Mouse (Mus musculus): Measurements from ENCODE around the gene Srrm2. TPM values are rescaled to one million over a fixed set of nuclear protein-coding genes. Genes with fewer than 3 reads are reported as not detected.
"Not testable (repeated sequence)": the region's sequence is repeated elsewhere in the genome, so short reads cannot be mapped to it uniquely, and the experiment has no call there.

Srrm2 gene
- polyA plus RNA-seq, 2 experiments: 107 to 136 TPM

DNA sequence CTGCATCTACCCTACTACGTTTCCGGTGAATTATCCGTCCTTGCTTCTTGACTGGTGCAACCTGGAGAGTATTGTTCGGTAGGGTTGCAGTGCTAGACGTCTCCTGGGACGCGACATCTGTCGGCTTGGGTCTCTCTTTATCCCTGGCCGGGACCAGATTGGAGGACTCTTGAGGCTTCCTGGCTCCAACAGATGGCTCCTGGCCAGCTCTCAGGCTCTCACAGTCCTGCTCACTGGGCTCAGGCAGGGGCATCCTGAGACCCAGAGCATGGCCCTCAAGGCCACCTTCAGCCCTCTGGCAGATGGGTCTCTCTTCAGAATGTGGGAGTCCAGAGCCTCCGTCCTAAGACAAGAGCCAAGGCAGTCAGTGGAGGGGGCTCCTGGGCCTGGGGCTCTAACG lies 27.4 kb upstream of the Srrm2 start:
- Histone ChIP-seq H3K27me3 (ENCODE audit: control insufficient read depth, insufficient read depth, low read length) (no peaks in the 10 kb centered on the region), H3K36me3 (replicated peaks; ENCODE audit: control insufficient read depth, insufficient read depth, low read depth) (no peaks in the 10 kb centered on the region), H3K9ac (replicated peaks) (no peak overlapping the region), H3K4me3 (ENCODE audit: insufficient read depth in 1 of 2, low read depth in 2 of 2, low read length in 2 of 2) (no peak overlapping the region), H3K9me3 (ENCODE audit: control insufficient read depth, low read length) (no peaks in the 10 kb centered on the region), H3K27ac (no peak overlapping the region), H3K4me2 (ENCODE audit: low read depth) (no peak overlapping the region), H3K4me1 (replicated peaks; ENCODE audit: control insufficient read depth in 2 of 2, insufficient read depth in 2 of 2, low read length in 1 of 2) (peaks cover 0 to 3% of the 10 kb centered on the region in 2 experiments; a peak in 1 of 4 replicates)
- DNase-seq (ENCODE audit: low read depth in 3 of 3, low spot score in 3 of 3) (no peak), ATAC-seq (ENCODE audit: insufficient read depth) (no peak)
- WGBS (ENCODE audit: insufficient replicate concordance): 75% methylated on average over 11 of the region's 11 CpGs
- TF ChIP-seq EP300 (IDR thresholded peaks at IDR 0.05; ENCODE audit: low read depth): no peak
- TF ChIP-seq CTCF (IDR thresholded peaks at IDR 0.05; ENCODE audit: low read depth): no peak

DNA sequence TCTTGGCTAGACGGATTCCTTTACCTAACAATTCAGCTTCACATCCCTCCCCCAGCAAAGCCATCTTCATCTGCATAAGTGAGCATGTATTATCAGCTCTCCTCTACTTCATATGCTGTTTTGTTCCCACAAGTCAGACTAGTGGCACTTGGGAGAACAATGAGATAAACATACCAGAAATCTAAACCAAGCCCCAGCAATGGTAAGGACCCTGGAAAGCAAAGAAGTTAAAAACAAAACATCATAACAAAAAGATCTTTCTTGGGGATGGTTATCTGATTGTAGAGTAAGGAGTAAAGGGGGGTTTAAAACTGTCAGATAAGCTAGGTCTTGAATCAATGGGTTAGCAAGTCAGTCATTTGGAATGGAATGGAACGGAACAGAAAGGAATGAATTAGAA lies 19.8 kb upstream of the Srrm2 start:
- ATAC-seq (ENCODE audit: insufficient read depth) (no peak), DNase-seq (ENCODE audit: low read depth in 3 of 3, low spot score in 3 of 3) (no peak)
- no peak for TF ChIP-seq CTCF (IDR thresholded peaks at IDR 0.05; ENCODE audit: low read depth)
- TF ChIP-seq EP300 (IDR thresholded peaks at IDR 0.05; ENCODE audit: low read depth): no peak
- peak overlapping the region; percentile 70 to 85 for H3K4me3 ChIP-seq (ENCODE audit: insufficient read depth in 1 of 2, low read depth in 2 of 2, low read length in 2 of 2)
- no peaks in the 10 kb centered on the region for H3K36me3 ChIP-seq (replicated peaks; ENCODE audit: control insufficient read depth, insufficient read depth, low read depth)
- 25% methylated on average over 2 of the region's 2 CpGs for WGBS (ENCODE audit: insufficient replicate concordance)
- peak overlapping the region; percentile 74 for H3K9ac ChIP-seq (replicated peaks)
- H3K4me2 ChIP-seq (ENCODE audit: low read depth): peak overlapping the region; percentile 91
- H3K4me1 ChIP-seq (replicated peaks; ENCODE audit: control insufficient read depth in 2 of 2, insufficient read depth in 2 of 2, low read length in 1 of 2): peaks cover 7 to 9% of the 10 kb centered on the region in 2 experiments
- H3K27ac ChIP-seq: no peak overlapping the region
- no peaks in the 10 kb centered on the region for H3K27me3 ChIP-seq (ENCODE audit: control insufficient read depth, insufficient read depth, low read length)
- no peaks in the 10 kb centered on the region for H3K9me3 ChIP-seq (ENCODE audit: control insufficient read depth, low read length)

DNA sequence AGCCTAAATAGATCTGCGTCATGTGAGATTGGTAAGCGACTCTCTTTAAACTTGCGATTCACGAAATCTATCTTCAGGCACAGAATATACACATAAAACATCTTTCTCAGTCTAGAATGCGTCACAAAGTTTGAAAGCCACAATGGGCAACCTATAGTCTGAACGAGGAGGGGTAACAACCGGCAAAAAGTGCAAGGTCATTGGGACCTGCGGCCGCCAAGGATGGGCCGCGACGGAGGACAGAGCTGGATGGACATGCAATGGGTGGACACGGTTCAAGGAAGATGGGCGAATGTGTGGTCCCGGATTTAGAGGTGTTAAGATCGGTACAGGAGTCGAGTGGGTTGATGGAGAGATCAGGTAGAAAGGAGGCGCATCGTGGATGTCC lies 19.4 kb upstream of the Srrm2 start:
- peak overlapping the region; percentile 91 for H3K4me2 ChIP-seq (ENCODE audit: low read depth)
- no peak overlapping the region; the same call in 1 of the 2 replicates for H3K27ac ChIP-seq
- ATAC-seq (ENCODE audit: insufficient read depth) (peak; percentile 29), DNase-seq (ENCODE audit: low read depth in 3 of 3, low spot score in 3 of 3) (no peak)
- H3K27me3 ChIP-seq (ENCODE audit: control insufficient read depth, insufficient read depth, low read length): no peaks in the 10 kb centered on the region
- peak overlapping the region; percentile 74 for H3K9ac ChIP-seq (replicated peaks)
- H3K4me3 ChIP-seq (ENCODE audit: insufficient read depth in 1 of 2, low read depth in 2 of 2, low read length in 2 of 2): peak overlapping the region; percentile 70 to 85
- no peaks in the 10 kb centered on the region for H3K9me3 ChIP-seq (ENCODE audit: control insufficient read depth, low read length)
- peaks cover 7 to 9% of the 10 kb centered on the region in 2 experiments for H3K4me1 ChIP-seq (replicated peaks; ENCODE audit: control insufficient read depth in 2 of 2, insufficient read depth in 2 of 2, low read length in 1 of 2)
- WGBS (ENCODE audit: insufficient replicate concordance): 3% methylated on average over 19 of the region's 19 CpGs
- TF ChIP-seq CTCF (IDR thresholded peaks at IDR 0.05; ENCODE audit: low read depth) (no peak), EP300 (IDR thresholded peaks at IDR 0.05; ENCODE audit: low read depth) (no peak)
- no peaks in the 10 kb centered on the region for H3K36me3 ChIP-seq (replicated peaks; ENCODE audit: control insufficient read depth, insufficient read depth, low read depth)

DNA sequence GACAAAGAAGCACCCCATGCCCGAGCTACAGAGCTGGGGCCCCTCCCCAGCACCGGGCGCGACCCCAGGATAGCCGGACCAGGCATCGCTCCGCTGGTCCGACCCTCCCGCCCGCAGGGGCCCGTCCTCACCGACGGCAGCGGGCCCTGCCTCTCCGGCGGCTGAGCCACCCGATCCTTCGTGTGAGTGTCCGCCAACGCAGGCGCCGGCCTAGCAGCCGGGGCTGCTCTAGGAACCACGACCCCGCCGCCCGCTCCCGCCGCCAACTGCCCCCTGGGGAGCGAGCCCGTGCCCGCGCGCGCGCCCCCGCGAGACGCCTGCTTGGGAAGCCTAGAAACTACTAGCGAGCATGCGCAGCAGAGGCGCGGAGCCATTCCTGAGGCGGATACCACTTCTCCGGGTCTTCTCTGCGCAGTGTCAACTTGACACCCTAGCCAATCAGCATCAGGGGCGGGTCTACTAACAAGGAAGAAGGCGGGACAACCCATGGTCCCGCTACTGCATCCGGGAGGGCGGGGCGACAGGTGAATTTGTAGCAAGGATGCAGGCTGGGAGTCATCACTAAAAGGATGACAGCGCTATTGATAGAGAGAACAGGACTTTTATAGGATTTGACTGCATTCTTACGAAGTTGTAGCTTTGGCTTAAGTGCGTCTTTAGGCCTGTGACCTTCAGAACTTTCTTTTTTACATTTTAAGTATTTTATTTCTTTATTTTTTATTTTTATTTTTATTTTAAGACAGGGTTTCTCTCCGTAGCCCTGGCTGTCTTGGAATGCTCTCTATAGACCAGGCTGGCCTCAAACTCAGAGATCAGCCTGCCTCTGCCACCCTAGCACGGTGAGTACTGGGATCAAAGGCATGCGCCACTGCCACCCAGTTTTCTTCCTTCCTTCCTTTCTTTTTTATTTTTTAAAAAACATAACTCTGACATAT lies 18.8 kb upstream of the Srrm2 start, which contains the start of gene Flywch1:
Gene Flywch1, minus strand, starts transcription at position 319 of the 935 bp plus-strand sequence.
- Histone ChIP-seq H3K4me1 (replicated peaks; ENCODE audit: control insufficient read depth in 2 of 2, insufficient read depth in 2 of 2, low read length in 1 of 2) (peaks cover 7 to 9% of the 10 kb centered on the region in 2 experiments), H3K9me3 (ENCODE audit: control insufficient read depth, low read length) (no peaks in the 10 kb centered on the region), H3K4me2 (ENCODE audit: low read depth) (peak within 1 kb of the TSS; percentile 91), H3K4me3 (ENCODE audit: insufficient read depth in 1 of 2, low read depth in 2 of 2, low read length in 2 of 2) (peak within 1 kb of the TSS; percentile 70 to 85), H3K36me3 (replicated peaks; ENCODE audit: control insufficient read depth, insufficient read depth, low read depth) (no peaks in the 10 kb centered on the region), H3K9ac (replicated peaks) (peak within 1 kb of the TSS; percentile 74), H3K27me3 (ENCODE audit: control insufficient read depth, insufficient read depth, low read length) (no peaks in the 10 kb centered on the region), H3K27ac (no peak within 1 kb of the TSS; the same call in 1 of the 2 replicates)
- TF ChIP-seq EP300 (IDR thresholded peaks at IDR 0.05; ENCODE audit: low read depth): peak; percentile 29
- no peak for TF ChIP-seq CTCF (IDR thresholded peaks at IDR 0.05; ENCODE audit: low read depth)
- DNase-seq (ENCODE audit: low read depth in 3 of 3, low spot score in 3 of 3) (peak; percentile 96 to 98 (median 97)), ATAC-seq (ENCODE audit: insufficient read depth) (peak; percentile 98)
- WGBS (ENCODE audit: insufficient replicate concordance): 4% methylated on average over 57 of the region's 58 CpGs

- WGBS (ENCODE audit: insufficient replicate concordance): 56% methylated on average over 2 of the region's 2 CpGs
- not testable (repeated sequence) for H3K27me3 ChIP-seq (ENCODE audit: control insufficient read depth, insufficient read depth, low read length); H3K9ac ChIP-seq (replicated peaks); DNase-seq (ENCODE audit: low read depth in 3 of 3, low spot score in 3 of 3); H3K9me3 ChIP-seq (ENCODE audit: control insufficient read depth, low read length); H3K4me3 ChIP-seq (ENCODE audit: insufficient read depth in 1 of 2, low read depth in 2 of 2, low read length in 2 of 2); H3K27ac ChIP-seq; H3K36me3 ChIP-seq (replicated peaks; ENCODE audit: control insufficient read depth, insufficient read depth, low read depth); H3K4me1 ChIP-seq (replicated peaks; ENCODE audit: control insufficient read depth in 2 of 2, insufficient read depth in 2 of 2, low read length in 1 of 2); ATAC-seq (ENCODE audit: insufficient read depth)
- H3K4me2 ChIP-seq (ENCODE audit: low read depth): peak overlapping the region; percentile 91
Observed at GRCm38 (mm10) chr17:23772219-23772556, 18.1 kb upstream of the Srrm2 start.

Data from liver, embryonic 14.5 days (tissue).